Mouse (Mus musculus) urinary bladder, postnatal 14 days (tissue): ENCODE measurements around the gene Grn.

ENCODE experiments used
- DNase-seq: peaks from one replicate; pipeline ENCODE4 v3.0.0; 2021; ENCODE audit warnings: low spot score

Grn gene

DNA sequence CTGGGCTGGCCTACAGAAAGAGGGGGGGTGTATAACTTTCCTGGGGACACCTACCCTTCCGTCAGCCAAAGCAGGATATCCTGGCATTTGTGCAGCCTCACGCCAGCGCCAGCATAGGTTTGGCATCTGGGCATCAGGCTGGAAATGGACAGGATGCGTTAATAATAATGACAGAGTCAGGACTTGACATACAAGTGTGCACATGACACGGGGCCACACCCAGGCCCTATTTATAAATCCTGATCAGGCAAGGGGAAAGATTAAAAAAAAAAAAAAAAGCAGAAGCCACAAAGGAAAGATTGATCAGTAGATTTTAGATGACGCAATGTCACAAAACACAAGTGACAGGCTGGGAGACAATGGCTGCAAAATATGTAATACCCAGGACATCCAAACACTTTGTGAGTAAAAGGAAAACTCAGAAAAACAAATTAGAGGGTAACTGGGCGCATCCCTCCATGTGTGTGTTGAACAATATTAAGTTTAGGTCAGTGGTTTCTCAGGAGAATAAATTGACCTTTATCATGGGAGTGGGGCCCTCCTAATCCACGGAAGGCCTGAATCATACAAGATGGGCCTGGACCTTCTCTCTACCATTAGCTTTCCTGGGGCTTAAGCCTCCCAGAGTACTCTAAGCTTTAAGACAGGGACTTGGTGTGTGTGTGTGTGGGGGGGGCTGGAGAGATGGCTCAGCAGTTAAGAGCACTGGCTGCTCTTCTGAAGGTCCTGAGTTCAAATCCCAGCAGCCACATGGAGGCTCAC, 4.4 kb upstream of the Grn start:
- DNase-seq, result no peak

DNA sequence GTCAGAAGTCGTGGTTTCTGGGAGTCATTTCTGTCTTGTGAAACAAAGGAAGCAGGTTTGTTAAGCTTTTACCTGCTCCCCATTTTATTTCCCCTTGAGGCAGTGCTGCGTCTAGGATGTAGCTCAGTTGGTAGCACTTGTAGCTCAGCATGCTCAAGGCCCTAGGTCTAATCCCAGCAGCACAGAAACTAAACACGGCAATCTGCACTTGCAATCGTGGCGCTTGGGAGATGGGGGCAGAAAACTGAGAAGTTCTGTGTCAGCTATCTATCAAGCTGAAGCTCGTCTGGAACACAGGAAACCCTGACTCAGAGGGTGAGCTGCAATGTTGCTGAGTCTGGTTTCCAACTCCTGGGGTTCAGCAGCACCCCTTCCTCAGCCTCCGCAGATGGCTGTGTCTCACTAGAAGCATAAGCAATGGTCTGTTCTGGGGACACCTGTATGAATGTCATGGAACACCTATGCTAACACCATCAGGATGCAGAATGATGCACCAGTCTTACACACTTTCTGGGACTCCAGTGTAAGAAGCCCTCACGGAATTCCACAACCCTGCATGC, 1.1 kb upstream of the Grn start:
- no peak for DNase-seq

DNA sequence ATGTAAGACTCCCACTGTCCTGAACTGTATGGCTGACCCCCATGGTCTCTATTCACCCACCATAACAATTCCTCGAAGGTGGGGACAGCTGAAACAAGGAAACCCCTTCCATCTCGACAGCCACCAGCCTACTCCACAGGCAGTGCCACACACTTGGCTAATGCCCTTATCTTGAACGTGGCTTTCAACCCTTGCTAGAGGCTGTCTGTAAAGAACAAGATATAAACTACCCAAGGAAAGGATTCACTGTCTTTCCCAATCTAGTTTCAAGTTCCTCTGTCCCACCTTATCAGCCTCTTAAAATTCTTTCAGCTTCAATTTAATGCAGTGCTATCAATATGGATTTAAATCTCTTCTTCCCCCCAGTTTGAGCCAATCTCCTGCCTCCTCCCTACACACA, 564 bp upstream of the Grn start:
- DNase-seq, result no peak

DNA sequence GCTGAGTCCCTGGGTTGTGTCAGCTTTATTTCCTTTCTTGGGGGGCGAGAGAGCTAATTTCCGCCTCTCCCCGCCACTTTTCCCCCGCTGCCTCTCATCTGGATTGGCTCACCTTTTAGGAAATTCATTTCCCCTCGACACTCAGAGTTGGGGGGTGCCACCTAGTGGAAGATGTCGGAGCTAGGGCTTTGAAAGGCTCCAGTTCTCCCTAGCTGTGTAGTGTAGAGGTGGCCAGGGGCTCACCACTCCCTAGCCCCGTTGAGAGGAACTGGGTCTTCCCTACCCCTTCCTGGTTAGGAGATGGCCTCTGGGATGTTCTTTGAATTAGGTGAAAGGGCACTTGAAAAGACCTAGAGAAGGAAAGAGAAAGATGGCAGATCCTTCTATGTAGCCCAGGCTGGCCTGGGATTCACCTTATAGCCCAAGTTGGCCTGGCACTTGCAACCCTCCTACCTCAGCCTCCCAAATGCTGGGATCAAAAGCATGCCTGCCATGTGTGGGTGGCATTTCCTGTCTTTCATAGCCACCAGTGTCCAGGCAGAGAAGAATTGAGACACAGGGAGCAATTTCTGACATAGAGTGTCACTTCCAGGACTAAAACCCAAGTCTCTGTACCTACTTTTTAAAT, 1.0 kb downstream of the Grn start:
- peak; percentile 87 for DNase-seq

DNA sequence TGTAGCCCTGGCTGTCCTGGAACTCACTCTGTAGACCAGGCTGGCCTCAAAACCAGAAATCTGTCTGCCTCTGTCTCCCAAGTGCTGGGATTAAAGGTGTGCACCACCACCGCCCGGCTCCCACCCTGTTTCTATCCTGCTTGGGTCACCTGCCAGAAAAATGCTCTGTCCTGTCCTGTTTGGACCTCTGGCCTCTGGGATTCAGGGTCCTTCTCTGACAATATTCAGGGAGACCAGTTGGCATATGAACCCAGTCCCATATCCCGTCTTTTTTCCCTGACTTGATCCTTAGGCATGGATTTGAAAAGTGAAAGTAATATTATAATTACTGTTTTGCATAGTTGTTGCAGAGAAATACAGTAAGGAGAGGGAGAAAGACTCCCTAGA, 1.6 kb downstream of the Grn start:
- no peak for DNase-seq

DNA sequence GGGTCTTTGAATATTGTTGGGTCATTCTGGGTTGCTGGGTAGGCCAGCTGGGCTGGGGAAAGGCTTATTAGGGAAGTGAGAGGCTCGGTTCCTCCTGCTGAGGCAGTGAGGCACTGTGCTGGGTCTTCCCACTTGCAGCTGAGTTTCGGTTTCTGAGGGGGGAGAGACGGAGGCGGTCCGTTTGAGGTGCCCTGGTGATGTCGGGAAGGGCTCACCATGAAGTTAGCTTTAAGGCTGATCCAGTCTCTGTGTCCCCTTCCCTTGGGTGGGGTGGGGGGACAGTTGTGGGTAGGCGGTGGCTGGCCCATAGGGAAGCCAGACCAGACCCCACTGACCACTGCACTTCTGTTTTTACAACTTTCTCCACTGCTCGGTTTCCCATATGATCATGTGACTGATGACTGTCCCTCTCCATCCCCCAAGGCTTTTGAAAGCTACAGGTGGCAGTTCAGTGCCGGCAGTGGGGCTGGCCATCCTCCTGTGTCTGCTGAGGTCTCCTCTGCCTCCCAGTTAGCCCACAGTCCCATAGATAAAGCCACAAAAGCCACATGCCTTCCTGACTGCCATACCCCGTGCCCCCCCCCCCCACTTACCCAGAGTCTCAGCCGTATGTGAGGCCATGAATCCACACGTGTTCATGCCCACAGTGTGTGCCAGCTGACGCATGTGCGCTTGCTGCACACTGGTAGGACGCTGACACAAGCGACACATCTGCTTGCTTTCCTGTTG, 2.2 kb downstream of the Grn start:
- DNase-seq, result no peak

DNA sequence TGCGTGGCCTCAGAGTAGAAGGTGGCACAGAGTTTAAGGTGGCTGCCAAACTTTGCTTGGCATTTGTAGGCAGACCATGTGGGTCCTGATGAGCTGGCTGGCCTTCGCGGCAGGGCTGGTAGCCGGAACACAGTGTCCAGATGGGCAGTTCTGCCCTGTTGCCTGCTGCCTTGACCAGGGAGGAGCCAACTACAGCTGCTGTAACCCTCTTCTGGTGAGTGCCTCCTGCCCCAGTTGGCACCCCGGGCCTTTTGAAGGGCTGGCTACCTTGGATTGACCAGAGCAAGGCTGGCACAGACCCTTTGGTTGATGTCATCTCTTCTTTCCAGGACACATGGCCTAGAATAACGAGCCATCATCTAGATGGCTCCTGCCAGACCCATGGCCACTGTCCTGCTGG, 2.8 kb downstream of the Grn start:
- DNase-seq, result no peak

DNA sequence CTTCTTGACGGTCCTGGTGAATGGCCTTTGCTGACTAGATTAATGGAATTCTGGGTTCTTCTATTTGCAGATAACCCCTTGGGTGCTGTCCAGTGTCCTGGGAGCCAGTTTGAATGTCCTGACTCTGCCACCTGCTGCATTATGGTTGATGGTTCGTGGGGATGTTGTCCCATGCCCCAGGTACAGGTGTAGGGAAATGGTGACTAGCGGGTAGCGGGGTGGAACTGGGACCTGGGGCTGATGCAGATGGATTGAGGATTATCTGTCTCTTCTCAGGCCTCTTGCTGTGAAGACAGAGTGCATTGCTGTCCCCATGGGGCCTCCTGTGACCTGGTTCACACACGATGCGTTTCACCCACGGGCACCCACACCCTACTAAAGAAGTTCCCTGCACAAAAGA, 3.8 kb downstream of the Grn start:
- no peak for DNase-seq

DNA sequence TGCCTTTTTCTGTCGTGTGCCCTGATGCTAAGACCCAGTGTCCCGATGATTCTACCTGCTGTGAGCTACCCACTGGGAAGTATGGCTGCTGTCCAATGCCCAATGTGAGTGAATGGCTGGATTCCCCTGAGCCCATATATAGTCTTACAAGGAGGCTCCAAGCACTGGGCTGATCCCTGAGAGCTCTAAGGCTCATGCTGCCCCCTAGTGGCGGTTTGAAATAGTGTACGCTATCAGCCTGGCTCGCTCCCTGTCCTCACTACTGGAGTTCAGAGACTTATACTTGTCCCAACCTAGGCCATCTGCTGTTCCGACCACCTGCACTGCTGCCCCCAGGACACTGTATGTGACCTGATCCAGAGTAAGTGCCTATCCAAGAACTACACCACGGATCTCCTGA, 4.3 kb downstream of the Grn start:
- peak; percentile 87 for DNase-seq

DNA sequence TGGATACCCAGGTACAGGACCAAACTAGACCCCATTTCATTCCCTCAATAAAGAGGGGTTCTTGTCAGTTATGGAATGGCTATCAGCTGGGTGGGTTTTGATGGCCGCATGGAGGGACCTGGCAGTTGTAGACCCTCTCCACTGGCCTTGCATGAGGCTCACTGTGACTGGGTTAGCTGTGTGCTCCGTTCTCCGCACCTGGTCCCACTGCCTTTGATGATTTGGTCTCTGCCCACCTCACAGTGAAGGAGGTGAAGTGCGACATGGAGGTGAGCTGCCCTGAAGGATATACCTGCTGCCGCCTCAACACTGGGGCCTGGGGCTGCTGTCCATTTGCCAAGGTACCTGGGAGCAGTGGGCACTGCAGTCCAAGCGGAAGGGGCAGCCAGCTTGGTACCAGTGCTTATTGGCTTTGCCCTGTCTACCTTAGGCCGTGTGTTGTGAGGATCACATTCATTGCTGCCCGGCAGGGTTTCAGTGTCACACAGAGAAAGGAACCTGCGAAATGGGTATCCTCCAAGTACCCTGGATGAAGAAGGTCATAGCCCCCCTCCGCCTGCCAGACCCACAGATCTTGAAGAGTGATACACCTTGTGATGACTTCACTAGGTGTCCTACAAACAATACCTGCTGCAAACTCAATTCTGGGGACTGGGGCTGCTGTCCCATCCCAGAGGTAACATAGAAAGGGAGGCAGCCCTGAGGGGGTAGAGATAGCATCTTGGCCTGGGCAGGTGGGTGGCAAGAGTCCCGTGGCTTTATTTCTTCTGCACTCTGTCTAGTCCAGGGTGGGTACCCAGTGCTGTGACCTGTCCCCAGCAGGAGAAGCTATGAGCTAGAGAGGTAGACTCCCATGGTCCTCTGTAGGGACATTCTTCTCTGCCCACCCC, 4.9 kb downstream of the Grn start:
- DNase-seq, result no peak

DNA sequence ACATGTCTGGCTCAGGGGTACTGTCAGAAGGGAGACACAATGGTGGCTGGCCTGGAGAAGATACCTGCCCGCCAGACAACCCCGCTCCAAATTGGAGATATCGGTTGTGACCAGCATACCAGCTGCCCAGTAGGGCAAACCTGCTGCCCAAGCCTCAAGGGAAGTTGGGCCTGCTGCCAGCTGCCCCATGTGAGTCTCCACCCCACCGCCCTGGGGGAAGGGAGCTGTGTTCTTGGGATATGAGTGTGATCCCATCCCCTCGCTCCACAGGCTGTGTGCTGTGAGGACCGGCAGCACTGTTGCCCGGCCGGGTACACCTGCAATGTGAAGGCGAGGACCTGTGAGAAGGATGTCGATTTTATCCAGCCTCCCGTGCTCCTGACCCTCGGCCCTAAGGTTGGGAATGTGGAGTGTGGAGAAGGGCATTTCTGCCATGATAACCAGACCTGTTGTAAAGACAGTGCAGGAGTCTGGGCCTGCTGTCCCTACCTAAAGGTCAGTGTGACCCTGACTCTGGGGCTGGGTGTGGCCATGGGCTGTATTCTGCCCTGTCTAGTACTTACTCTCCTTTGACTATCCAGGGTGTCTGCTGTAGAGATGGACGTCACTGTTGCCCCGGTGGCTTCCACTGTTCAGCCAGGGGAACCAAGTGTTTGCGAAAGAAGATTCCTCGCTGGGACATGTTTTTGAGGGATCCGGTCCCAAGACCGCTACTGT, 5.8 kb downstream of the Grn start:
- peak; percentile 52 for DNase-seq

DNA sequence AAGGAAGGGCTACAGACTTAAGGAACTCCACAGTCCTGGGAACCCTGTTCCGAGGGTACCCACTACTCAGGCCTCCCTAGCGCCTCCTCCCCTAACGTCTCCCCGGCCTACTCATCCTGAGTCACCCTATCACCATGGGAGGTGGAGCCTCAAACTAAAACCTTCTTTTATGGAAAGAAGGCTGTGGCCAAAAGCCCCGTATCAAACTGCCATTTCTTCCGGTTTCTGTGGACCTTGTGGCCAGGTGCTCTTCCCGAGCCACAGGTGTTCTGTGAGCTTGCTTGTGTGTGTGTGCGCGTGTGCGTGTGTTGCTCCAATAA, 6.3 kb downstream of the Grn start:
- no peak for DNase-seq

DNA sequence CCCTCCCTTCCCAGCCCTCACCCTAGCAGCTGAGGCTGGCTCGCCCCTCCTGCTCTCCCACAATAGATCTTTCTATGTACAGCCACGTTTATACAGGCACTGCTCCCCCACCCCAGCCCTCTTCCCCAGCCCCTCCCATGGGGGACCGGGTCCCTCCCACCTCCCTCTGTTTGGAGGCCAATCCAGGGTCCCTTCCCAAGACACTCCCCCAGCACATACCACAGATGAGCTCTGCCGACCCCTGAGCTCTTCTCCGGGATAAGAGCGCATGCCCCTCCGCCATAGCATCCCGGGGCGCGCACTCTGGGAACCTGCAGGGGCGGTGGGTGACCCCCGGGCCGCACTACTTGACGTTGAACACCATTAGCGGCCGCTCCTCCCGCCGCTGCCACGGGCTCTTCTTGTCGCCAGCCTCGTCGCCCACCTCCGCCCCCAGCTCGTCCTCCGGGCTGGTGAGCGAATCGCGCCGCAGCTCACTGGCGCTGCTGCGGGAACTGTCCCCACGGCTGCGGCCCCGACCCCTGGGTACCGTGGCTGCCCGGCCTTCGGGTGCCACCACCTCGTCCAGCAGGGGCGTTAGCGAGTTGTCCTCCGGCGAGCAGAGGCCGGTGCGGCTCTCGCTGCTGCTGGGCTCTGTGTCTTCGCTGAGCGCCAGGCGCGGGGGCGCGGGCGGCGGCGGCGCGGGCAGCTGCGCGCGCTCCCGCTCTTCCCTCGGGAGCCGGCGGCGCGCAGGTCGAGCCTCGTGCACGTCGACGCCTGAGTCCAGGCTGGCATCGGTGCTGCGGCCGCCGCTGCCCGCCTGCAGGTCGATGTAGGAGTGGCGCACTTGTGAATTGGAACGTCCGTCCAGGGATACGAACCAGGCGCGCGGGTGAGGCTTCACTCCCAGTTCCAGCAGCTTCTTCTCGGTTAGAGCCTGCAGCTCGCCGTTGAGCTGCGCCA, 7.3 kb downstream of the Grn start:
- DNase-seq, result peak; percentile 68

DNA sequence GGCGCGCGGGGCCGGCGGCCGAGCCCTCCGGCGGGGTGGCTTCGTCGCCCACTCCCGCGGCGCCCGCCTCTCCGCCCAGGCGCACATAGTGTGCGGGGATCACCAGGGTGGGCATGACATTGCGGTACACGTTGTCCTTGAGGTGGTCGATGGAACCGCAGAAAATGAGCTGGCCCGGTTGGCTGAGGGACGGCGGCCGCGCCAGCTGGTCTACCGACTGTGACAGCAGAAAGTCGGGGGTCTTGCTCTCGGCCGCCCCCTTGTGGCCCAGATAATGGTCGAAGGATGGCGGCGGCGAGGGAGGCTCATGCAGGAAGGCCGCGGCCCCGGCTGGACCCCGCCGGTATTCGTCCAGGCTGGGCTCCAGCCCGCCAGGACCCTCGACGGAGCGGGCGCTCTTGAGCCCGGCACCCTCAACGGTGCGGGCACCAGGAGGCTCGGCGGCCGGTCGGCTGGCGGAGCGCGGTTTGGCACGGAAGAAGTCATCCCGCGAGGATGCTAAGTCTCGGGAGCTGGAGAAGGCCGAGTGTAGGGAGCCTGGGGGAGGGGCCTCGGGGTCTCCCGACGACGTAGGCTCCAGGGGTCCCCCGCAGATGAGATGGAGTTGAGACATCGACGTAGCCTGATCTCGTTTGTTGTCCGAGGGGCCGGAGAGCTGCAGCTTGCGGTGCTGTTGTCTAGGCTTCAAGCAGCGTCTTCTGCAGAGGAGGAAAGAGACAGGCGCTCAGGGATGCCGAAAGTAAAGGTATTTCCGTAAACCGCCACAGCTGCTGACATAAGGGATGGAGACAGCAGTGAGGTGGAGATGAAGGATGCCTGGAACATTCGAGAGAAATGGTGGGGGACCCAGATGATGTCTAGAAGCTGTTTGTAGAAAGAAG, 8.3 kb downstream of the Grn start:
- peak; percentile 86 for DNase-seq

DNA sequence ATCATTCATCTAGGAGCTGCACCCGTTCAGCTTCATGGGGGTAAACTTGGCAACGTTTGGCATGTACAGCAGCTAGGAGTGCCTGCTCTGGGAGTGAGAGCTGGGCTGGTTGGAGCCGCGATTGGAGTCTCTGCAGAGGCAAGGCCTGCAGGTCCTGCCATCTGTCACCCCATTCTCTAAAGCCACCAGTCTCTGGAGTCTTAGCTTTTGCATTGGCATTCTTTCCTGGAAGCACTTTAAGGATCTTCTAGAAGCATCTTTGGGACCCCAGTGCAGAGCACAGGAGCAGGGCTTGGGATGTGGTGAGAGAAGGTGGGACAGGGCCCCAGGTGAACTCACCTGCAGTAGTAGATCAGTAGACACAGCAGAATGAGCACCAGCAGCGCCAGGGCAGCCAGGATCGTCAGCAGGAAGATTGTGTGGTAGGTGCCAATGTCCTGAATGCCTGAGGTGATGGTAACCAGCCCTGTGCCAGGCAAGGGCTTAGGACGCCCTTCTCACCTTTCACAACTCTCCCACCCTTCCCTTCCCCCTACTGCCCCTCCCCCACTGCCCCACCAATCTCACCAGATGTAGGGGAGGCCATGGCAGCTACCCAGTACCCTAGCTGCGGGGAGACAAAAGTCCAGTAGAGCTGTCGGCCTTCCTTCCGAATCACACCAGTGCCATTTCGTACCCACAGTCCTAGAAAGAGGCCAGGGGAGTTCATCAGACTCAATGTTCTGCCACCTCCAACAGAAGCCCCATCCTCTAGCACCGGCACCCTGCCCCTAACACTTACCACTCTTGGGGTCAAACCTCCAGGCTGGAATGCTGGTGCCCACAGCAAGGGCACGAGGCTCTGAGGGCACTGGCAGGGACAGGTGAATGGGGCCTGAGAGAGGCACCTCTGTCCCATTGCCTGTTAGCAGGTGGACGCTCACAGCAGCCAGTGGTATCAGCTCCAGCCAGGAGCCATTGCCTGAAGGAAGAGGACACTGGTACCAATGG, 9.3 kb downstream of the Grn start:
- no peak for DNase-seq

DNA sequence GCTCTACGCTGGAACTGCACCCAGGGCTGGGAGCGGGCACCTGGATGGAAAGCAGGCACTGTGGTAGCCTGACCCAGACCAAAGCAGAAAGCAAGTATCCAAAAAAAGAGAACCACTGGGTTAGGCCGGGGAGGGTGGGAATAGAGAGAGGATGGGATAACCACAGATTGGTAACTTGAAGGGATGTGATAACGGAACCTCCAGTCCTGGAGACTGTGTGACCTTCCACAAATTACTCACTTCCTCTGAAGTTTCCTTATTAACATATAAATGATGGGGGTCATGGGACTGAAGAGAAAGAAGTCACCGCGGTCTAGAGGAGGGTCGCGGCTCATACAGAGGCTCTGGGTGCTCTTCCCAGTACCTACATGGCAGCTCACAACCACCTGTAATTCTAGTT, 10.1 kb downstream of the Grn start:
- DNase-seq, result no peak

DNA sequence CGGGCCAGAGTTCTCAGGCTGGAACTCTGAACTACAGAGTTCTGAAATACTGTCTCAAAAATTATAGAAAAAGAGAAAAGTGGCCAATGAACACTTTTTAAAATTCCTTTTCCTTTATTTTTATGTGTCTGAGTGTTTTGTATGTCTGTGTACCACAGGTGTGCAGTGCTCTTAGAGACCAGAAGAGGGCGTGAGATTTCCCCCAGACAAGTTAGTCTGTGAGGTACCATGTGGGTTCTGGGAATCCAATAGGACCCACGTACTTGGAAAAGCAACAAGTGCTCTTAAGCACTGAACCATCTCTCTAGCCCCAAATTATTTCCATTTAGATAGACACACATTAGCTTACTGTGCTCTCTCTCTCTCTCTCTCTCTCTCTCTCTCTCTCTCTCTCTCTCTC, 11.3 kb downstream of the Grn start:
- no peak for DNase-seq

DNA sequence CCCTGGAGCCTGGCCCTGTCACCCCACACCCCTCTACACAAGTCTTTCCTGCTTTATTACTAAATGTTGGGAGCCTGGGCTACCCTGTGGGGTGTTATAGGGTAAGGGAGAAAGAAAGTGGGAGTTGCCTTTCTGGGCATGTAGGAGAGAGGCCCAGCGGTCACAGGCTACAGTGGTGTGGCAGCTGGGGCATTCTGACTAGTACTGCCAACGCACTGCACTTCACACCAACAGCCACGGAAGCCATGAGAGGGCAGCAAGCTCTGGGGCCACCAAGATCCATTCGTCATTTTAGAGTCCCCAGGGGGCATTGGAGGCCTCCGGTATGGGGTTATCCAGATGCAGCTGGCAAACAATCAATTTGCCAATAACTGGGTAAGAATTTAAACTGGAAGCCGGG, 12.0 kb downstream of the Grn start:
- DNase-seq, result no peak
